Mouse (Mus musculus) testis, adult 2 months (tissue): Measurements from ENCODE around the gene Gucd1. TPM values are rescaled to one million over a fixed set of nuclear protein-coding genes. Genes with fewer than 3 reads are reported as not detected.

Source experiments
- H3K27ac ChIP-seq: fragments of 200-500 bp; 2 replicates; pipeline ENCODE4 v1.5.1; 2012; ENCODE audit warnings: low read depth, low read length; ENCODE audit not compliant: control insufficient read depth, insufficient read depth
- H3K27me3 ChIP-seq: fragments of 200-500 bp; 2 replicates; pipeline ENCODE4 v1.6.1; 2012; ENCODE audit warnings: mild to moderate bottlenecking, low read length, moderate library complexity; ENCODE audit not compliant: control insufficient read depth, insufficient read depth
- H3K36me3 ChIP-seq: fragments of 200-500 bp; 2 replicates; pipeline ENCODE4 v1.6.1; 2012; ENCODE audit warnings: mild to moderate bottlenecking, low read length; ENCODE audit not compliant: control insufficient read depth, insufficient read depth
- H3K4me1 ChIP-seq: fragments of 200-500 bp; 2 replicates; pipeline ENCODE4 v1.6.1; 2012; ENCODE audit warnings: low read length; ENCODE audit not compliant: control insufficient read depth, insufficient read depth
- H3K4me3 ChIP-seq: fragments of 200-500 bp; 2 replicates; pipeline ENCODE4 v1.5.1; 2012; ENCODE audit warnings: low read depth, mild to moderate bottlenecking, low read length, moderate library complexity, mixed read lengths; ENCODE audit not compliant: control insufficient read depth
- CTCF ChIP-seq: fragments of 200-500 bp; IDR thresholded peaks from 2 replicates; pipeline ENCODE4 v1.5.1; 2012; ENCODE audit warnings: low read depth, mild to moderate bottlenecking, inconsistent platforms, low read length, moderate library complexity; ENCODE audit not compliant: control insufficient read depth, insufficient read depth, insufficient replicate concordance
- POLR2A ChIP-seq: fragments of 200-500 bp; IDR thresholded peaks from 2 replicates; pipeline ENCODE4 v1.6.1; 2012; ENCODE audit warnings: low read depth, mild to moderate bottlenecking, inconsistent platforms, low read length, moderate library complexity; ENCODE audit not compliant: control insufficient read depth
- polyA plus RNA-seq: library from polyadenylated mRNA; depleted of rRNA; stranded (reverse); fragments of >200 nt; gene quantifications from 2 replicates; pipeline ENCODE4 v1.2.3, GENCODE M21; 2012

Gucd1 gene
- polyA plus RNA-seq, 1 experiment = 15.1 TPM

DNA sequence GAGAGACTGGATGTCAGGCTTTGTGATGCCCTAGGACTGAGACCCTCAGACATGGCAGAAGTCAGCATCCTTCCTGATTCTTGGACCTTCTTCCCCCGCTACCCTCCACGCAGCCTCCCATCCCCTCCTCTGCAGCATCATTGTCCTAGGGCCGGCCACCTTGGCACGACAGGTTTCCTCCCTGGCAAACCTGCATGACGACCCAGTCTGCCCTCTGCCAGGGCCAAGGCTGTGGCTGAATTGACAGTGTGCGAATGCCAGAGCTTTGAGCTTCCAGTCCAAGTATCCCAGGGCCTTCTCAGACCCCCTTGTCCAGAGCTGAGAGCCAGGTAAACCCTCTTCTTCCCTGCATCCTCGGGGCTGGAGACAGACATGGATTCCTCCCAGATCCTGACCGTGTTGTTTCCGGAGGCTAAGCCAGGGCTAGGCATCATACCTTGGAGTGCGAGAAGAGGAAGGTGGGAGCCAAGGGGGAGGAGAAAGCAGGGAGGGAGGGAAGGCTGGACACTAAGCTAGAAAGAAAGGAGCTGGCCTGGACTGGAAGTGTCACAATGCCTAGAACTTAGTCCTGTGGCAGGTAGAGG is 43.4 kb upstream of the Gucd1 start, which contains the start of gene Ggt1:
Gene Ggt1, plus strand, starts transcription at position 534 of the 584 bp plus-strand sequence.
- Histone ChIP-seq H3K36me3 (no peaks in the 10 kb centered on the region), H3K27me3 (no peaks in the 10 kb centered on the region), H3K27ac (no peak within 1 kb of the TSS), H3K4me1 (peaks cover 6% of the 10 kb centered on the region), H3K4me3 (no peak within 1 kb of the TSS)
- TF ChIP-seq POLR2A (no peak), CTCF (no peak)

DNA sequence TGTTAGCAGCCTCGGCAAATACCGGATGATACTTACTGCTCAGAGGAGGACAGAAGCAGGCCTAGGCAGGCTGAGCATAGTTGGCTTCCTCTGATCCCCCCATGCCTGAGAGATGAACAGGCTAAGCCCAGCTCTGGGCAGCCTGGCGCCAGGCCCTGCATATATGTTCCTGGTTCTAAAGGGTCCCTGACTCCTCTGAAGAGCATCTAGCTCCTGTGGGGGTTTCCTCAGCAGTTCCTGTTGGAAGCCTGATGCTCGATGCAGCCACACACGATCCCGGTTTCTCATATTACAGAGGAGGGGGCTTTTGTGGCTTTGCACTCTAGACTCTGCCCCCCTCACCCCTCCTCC is 42.8 kb upstream of the Gucd1 start:
- H3K27me3 ChIP-seq = no peaks in the 10 kb centered on the region
- H3K4me1 ChIP-seq = peaks cover 6% of the 10 kb centered on the region
- TF ChIP-seq CTCF (no peak), POLR2A (no peak)
- H3K36me3 ChIP-seq = no peaks in the 10 kb centered on the region
- no peak overlapping the region for H3K4me3 ChIP-seq
- no peak overlapping the region for H3K27ac ChIP-seq

DNA sequence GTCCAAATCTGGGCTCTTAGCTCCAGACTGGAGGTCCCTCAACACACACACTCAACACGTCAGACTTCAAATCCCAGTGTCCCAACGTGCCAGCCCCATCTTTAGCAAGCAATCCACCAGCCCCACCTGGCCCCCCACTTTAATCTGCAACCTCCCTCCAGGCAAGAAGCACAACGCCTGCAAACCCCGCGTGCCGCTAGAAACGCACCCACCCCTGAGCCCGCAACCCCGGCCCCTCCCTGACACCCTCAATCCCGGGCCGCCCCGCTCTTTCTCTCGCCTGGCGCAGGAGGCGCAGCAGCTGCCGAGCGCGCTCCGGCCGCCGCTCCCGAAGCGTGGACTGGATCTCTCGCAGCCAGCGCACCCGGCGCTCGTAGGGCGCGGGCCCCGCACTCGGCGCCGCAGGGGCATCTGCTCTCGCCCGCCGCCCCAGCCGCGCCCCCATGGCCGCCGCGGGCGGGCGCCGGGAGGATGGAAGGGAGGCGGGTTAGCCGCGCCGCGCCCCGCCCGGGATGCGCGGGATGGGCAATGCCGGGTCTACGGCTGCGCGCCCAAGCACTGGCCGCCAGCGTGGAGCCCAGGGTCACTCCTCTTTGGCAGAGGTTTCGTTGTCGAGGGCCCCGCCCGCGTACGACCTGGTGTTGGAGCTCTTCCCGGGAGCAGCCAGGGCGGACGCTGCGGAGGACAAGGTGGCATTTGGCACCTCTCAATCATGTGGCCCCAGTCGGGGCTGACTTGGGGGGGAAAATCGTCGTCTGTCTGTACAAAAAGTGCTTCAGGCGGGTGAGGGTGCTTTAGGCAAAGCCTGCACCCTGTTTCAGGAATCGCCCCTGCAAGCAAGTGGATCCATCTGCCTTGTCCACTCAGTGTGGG is 42.1 kb upstream of the Gucd1 start, which contains the start of gene Lrrc75b:
Gene Lrrc75b, minus strand, starts transcription at position 655 of the 873 bp plus-strand sequence.
- Histone ChIP-seq H3K27ac (no peak within 1 kb of the TSS), H3K4me3 (peak within 1 kb of the TSS; percentile 11), H3K4me1 (peaks cover 6% of the 10 kb centered on the region), H3K36me3 (no peaks in the 10 kb centered on the region), H3K27me3 (no peaks in the 10 kb centered on the region)
- TF ChIP-seq POLR2A (no peak), CTCF (no peak)

DNA sequence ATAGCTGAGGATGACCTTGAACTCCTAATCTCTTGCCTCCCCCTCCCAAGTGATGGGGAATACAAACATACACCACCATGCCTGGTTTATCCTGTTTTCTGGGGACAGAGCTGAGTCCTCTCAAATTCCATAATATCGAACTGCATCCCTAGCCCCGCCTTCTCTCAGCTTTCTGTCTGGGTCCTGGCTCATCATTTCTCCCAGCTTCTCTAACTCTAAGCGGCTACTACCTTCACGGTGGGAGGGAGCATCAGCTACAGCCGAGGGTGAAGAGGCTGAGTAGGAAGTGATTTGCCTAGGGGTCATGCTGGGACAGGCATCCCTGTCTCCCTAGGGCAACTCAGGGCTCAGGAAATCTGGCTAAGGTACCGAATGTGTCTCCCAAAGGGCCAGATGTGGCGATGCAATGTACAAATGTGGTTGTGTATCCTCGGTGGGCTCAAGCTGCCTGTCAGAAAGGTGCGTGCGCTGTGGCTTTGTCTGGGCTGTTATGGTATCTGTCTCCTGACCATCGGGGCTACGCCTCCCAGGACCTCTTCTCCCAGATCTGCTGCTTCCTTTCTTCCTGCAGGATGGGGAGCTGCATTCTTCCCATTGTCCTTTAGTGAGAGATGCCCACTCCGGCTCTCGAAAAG is 41.4 kb upstream of the Gucd1 start:
- H3K36me3 ChIP-seq = no peaks in the 10 kb centered on the region
- no peaks in the 10 kb centered on the region for H3K27me3 ChIP-seq
- H3K27ac ChIP-seq = no peak overlapping the region
- peak overlapping the region; percentile 11; the same call in 1 of the 2 replicates for H3K4me3 ChIP-seq
- peaks cover 6% of the 10 kb centered on the region for H3K4me1 ChIP-seq
- TF ChIP-seq CTCF = no peak
- no peak for TF ChIP-seq POLR2A

DNA sequence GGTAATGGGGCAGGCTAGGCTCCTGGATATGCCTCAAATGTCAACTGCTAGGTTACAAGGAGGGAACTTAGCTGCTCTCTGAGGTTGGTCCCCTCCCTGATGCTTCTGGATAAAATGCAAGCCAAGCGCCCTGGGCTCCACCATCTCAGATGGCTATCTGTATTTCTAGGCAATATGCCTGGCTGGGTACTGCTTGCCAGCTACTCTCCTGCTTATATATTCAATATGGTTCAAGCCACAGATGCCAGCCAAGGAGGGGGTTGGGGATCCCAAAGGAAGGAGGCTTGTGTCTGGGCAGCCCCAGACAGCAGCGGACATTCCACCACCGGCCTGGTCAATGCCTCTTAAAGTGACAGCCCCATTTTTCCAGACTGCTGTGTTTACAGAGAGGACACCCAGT is 40.7 kb upstream of the Gucd1 start:
- Histone ChIP-seq H3K27ac (no peak overlapping the region), H3K36me3 (no peaks in the 10 kb centered on the region), H3K27me3 (no peaks in the 10 kb centered on the region), H3K4me1 (peaks cover 6% of the 10 kb centered on the region), H3K4me3 (no peak overlapping the region)
- TF ChIP-seq POLR2A = no peak
- TF ChIP-seq CTCF = no peak

GRCm38 (mm10) chr10:75556026-75556425 is 38.3 kb upstream of the Gucd1 start:
- Histone ChIP-seq H3K4me1 (peaks cover 11% of the 10 kb centered on the region), H3K27ac (peak overlapping the region; percentile 19; the same call in 1 of the 2 replicates)

GRCm38 (mm10) chr10:75555557-75555956 is 37.8 kb upstream of the Gucd1 start:
- H3K27ac ChIP-seq = peak overlapping the region; percentile 19; the same call in 1 of the 2 replicates
- H3K4me3 ChIP-seq = no peak overlapping the region
- H3K36me3 ChIP-seq = no peaks in the 10 kb centered on the region
- TF ChIP-seq POLR2A = no peak
- TF ChIP-seq CTCF = no peak
- no peaks in the 10 kb centered on the region for H3K27me3 ChIP-seq
- H3K4me1 ChIP-seq = peaks cover 13% of the 10 kb centered on the region

More at GRCm38 (mm10) chr10:75556026-75556425, 38.3 kb upstream of the Gucd1 start:
- Histone ChIP-seq H3K27me3 (no peaks in the 10 kb centered on the region), H3K4me3 (no peak overlapping the region), H3K36me3 (no peaks in the 10 kb centered on the region)
- TF ChIP-seq CTCF = no peak
- no peak; the same call in 1 of the 2 replicates for TF ChIP-seq POLR2A
